Mouse (Mus musculus) ES-E14 (cell line): ENCODE measurements around the gene Scrg1.

Source experiments
- HCFC1 ChIP-seq: IDR thresholded peaks from 2 replicates; pipeline ENCODE4 v1.6.1; 2012; ENCODE audit warnings: low read length, inconsistent platforms, borderline replicate concordance; ENCODE audit not compliant: insufficient read depth
- ZNF384 ChIP-seq: IDR thresholded peaks from 2 replicates; pipeline ENCODE4 v1.6.1; 2012; ENCODE audit warnings: low read depth, low read length, inconsistent platforms

DNA sequence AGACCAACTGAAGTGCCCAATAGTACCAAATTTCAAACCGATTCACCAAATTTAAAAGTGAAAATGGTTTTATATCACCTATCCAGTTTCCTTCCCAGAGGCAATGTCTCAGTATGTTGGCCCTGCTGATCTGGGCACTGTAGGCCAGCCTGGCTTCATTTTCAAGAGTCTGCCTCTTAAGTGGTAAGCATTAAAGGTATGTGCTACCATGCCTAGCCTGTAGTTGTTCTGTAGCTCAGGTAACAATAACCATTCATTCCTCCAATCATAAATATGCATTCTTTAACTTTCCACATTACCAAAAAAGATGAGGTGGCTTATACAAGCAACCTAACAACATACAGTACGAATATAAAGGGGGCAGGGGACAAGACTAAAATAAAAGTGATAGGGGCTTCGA is 62.0 kb downstream of the Scrg1 start:
- TF ChIP-seq HCFC1 (no peak), ZNF384 (no peak)
